Mouse (Mus musculus) CH12.LX (cell line): ENCODE data around the gene Ankrd11. TPM values are rescaled to one million over a fixed set of nuclear protein-coding genes. Genes with fewer than 3 reads are reported as not detected.

Source experiments
- DNase-seq: peaks from one replicate; pipeline ENCODE4 v3.0.0-alpha.2; 2013; ENCODE audit errors: extremely low read depth
- H3K27ac ChIP-seq: 2 replicates; pipeline ENCODE4 v1.5.1; 2012; ENCODE audit warnings: low read depth, mild to moderate bottlenecking, control low read depth, moderate library complexity; ENCODE audit not compliant: insufficient read depth
- H3K27me3 ChIP-seq: replicated peaks from 2 replicates; pipeline ENCODE3; 2012; ENCODE audit warnings: inconsistent platforms
- H3K36me3 ChIP-seq, 2 experiments: replicated peaks in 1 of 2; 2 replicates each; pipeline versions ENCODE3 to v1.6.1; 2012; ENCODE audit warnings: inconsistent platforms in 1 of 2, low read length in 1 of 2, mild to moderate bottlenecking in 1 of 2, mixed read lengths in 1 of 2, moderate library complexity in 1 of 2; ENCODE audit not compliant: control insufficient read depth in 1 of 2, insufficient read depth in 1 of 2
- H3K4me1 ChIP-seq, 2 experiments: 2 replicates each; pipeline ENCODE4 v1.6.1; 2012; ENCODE audit warnings: inconsistent platforms in 1 of 2, moderate library complexity in 1 of 2; ENCODE audit not compliant: insufficient read depth in 2 of 2, control insufficient read depth in 1 of 2
- H3K4me2 ChIP-seq: 2 replicates; pipeline ENCODE4 v1.6.1; 2012; ENCODE audit warnings: low read depth, mild to moderate bottlenecking, control low read depth; ENCODE audit not compliant: poor library complexity, insufficient read depth, severe bottlenecking
- H3K4me3 ChIP-seq, 3 experiments: fragments of 150-350 bp in 1 of 3; sonication (generic) in 1 of 3; replicated peaks in 1 of 3; 2 replicates each; pipeline versions ENCODE3 to v1.5.1; 2011 to 2012; ENCODE audit warnings: low read depth in 2 of 3, low read length in 2 of 3, mild to moderate bottlenecking in 2 of 3, moderate library complexity in 2 of 3, control low read depth in 1 of 3, improper control_type of control experiment in 1 of 3, inconsistent platforms in 1 of 3, mixed read lengths in 1 of 3; ENCODE audit not compliant: poor library complexity in 1 of 3
- H3K79me2 ChIP-seq: replicated peaks from 2 replicates; pipeline ENCODE4 v1.6.1; 2012; ENCODE audit warnings: mild to moderate bottlenecking, moderate library complexity; ENCODE audit not compliant: control insufficient read depth, poor library complexity, insufficient read depth, severe bottlenecking; ENCODE audit errors: extremely low read depth
- H3K9ac ChIP-seq: 2 replicates; pipeline ENCODE4 v1.6.1; 2012; ENCODE audit warnings: low read depth, mild to moderate bottlenecking, control low read depth, moderate library complexity; ENCODE audit not compliant: insufficient read depth
- H3K9me3 ChIP-seq: replicated peaks from 2 replicates; pipeline ENCODE3; 2012; ENCODE audit warnings: low read length, inconsistent platforms, mixed read lengths
- BHLHE40 ChIP-seq: IDR thresholded peaks from 2 replicates; pipeline ENCODE4 v1.6.1; 2011; ENCODE audit warnings: mild to moderate bottlenecking, low read depth, low read length, improper control_type of control experiment
- CHD1 ChIP-seq: IDR thresholded peaks from 2 replicates; pipeline ENCODE4 v1.6.1; 2012; ENCODE audit warnings: low read depth, low read length, improper control_type of control experiment, inconsistent platforms
- CHD2 ChIP-seq: IDR thresholded peaks from 2 replicates; pipeline ENCODE4 v1.6.1; 2011; ENCODE audit warnings: low read length, improper control_type of control experiment
- CTCF ChIP-seq, 2 experiments: IDR thresholded peaks in 1 of 2; conservative IDR thresholded peaks in 1 of 2; 2 replicates each; pipeline ENCODE4 v1.5.1; 2011 to 2012; ENCODE audit warnings: low read depth in 2 of 2, low read length in 2 of 2, improper control_type of control experiment in 1 of 2, inconsistent platforms in 1 of 2, mild to moderate bottlenecking in 1 of 2, moderate library complexity in 1 of 2
- E2F4 ChIP-seq: IDR thresholded peaks from 2 replicates; pipeline ENCODE4 v1.6.1; 2011; ENCODE audit warnings: low read depth, low read length, improper control_type of control experiment; ENCODE audit not compliant: insufficient replicate concordance
- EP300 ChIP-seq: IDR thresholded peaks from 2 replicates; pipeline ENCODE4 v1.6.1; 2011; ENCODE audit warnings: low read length, improper control_type of control experiment
- HCFC1 ChIP-seq: IDR thresholded peaks from 2 replicates; pipeline ENCODE4 v1.6.1; 2012; ENCODE audit warnings: low read depth, mild to moderate bottlenecking, inconsistent platforms, low read length, improper control_type of control experiment
- JUN ChIP-seq: IDR thresholded peaks from 2 replicates; pipeline ENCODE4 v1.6.1; 2011; ENCODE audit warnings: low read depth, mild to moderate bottlenecking, low read length, improper control_type of control experiment, moderate library complexity; ENCODE audit not compliant: insufficient read depth
- JUND ChIP-seq: conservative IDR thresholded peaks from 2 replicates; pipeline ENCODE4 v1.6.1; 2011; ENCODE audit warnings: low read depth, low read length, improper control_type of control experiment
- MYC ChIP-seq: IDR thresholded peaks from 2 replicates; pipeline ENCODE4 v1.6.1; 2011; ENCODE audit warnings: low read depth, mild to moderate bottlenecking, improper control_type of control experiment, low read length
- NRF1 ChIP-seq: IDR thresholded peaks from 2 replicates; pipeline ENCODE4 v1.6.1; 2014; ENCODE audit warnings: low read depth, mild to moderate bottlenecking, inconsistent platforms, low read length, improper control_type of control experiment, moderate library complexity
- PAX5 ChIP-seq: IDR thresholded peaks from 2 replicates; pipeline ENCODE4 v1.6.1; 2012; ENCODE audit warnings: low read length, inconsistent platforms, mixed read lengths
- RAD21 ChIP-seq: IDR thresholded peaks from 2 replicates; pipeline ENCODE4 v1.6.1; 2011; ENCODE audit warnings: low read depth, mild to moderate bottlenecking, low read length, improper control_type of control experiment, moderate library complexity
- RCOR1 ChIP-seq: conservative IDR thresholded peaks from 2 replicates; pipeline ENCODE4 v1.6.1; 2012; ENCODE audit warnings: low read depth, mild to moderate bottlenecking, inconsistent platforms, low read length, improper control_type of control experiment
- SMC3 ChIP-seq: IDR thresholded peaks from 2 replicates; pipeline ENCODE4 v1.6.1; 2011; ENCODE audit warnings: low read depth, low read length, improper control_type of control experiment
- TBP ChIP-seq: conservative IDR thresholded peaks from 2 replicates; pipeline ENCODE4 v1.6.1; 2011; ENCODE audit warnings: low read depth, low read length, improper control_type of control experiment
- TCF12 ChIP-seq: IDR thresholded peaks from 2 replicates; pipeline ENCODE4 v1.6.1; 2014; ENCODE audit warnings: low read depth, mild to moderate bottlenecking, inconsistent platforms, low read length, improper control_type of control experiment
- USF1 ChIP-seq: IDR thresholded peaks from 2 replicates; pipeline ENCODE4 v1.6.1; 2014; ENCODE audit warnings: low read depth, mild to moderate bottlenecking, inconsistent platforms, low read length, improper control_type of control experiment
- ZKSCAN1 ChIP-seq: IDR thresholded peaks from 2 replicates; pipeline ENCODE4 v1.6.1; 2012; ENCODE audit warnings: low read depth, inconsistent platforms, low read length, improper control_type of control experiment, borderline replicate concordance
- ZNF384 ChIP-seq: IDR thresholded peaks from 2 replicates; pipeline ENCODE4 v1.6.1; 2012; ENCODE audit warnings: low read depth, low read length, improper control_type of control experiment, inconsistent platforms
- dilution Hi-C: fragments of 300-500 bp; cut with MboI; formaldehyde crosslinking; loops from 2 replicates; pipeline ENCODE4 v1.14.3; 2020; ENCODE audit warnings: low sequenced_read_pairs; ENCODE audit not compliant: extremely low pct_unique_long_range_greater_than_20kb, extremely low pct_ligation_motif_present
- in situ Hi-C: fragments of 300-500 bp; cut with MboI; formaldehyde crosslinking; loops from 3 replicates; pipeline ENCODE4 v1.14.3; 2019; ENCODE audit warnings: low sequenced_read_pairs, low pct_ligation_motif_present, low pct_unique_long_range_greater_than_20kb, mixed read lengths
- polyA plus RNA-seq: library from polyadenylated mRNA; unstranded; fragments of >175 nt; gene quantifications from 2 replicates; pipeline ENCODE4 v1.2.1, GENCODE M21; 2012; ENCODE audit warnings: low read depth; ENCODE audit not compliant: insufficient read length
- total RNA-seq, 2 experiments: library from RNA; depleted of rRNA; stranded (reverse); fragments of 300-350 nt in 1 of 2; fragments of >200 nt in 1 of 2; gene quantifications; 2 replicates each; pipeline ENCODE4 v1.2.3; 2012 to 2014

The Ankrd11 gene
- total and polyA plus RNA-seq, 3 experiments, result 37.4 to 74.9 (median 60.7) TPM

DNA sequence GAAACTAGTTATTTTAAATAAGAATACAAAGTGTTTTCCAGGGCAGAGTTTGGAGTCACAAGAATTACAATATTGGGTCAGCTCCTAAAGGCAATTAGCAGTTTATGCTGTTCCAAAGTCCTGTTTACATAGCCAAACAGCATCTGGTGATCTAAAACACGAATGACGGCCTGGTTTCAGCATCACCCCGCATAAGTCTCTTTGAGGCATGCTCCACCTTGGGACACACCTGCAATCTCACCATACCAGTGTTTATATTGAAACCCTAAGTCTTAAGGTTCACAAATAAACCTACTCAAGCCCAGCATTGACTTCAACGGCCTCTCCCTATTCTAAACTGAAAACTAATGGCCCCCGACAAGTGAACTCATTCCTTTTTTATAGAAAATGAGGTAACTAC, 81.8 kb downstream of the Ankrd11 start:
- dilution Hi-C loops, result no loop called here
- H3K9ac ChIP-seq, result no peak overlapping the region
- no peaks in the 10 kb centered on the region for H3K27me3 ChIP-seq
- H3K4me1 ChIP-seq, result peaks cover 11 to 74% of the 10 kb centered on the region in 2 experiments
- H3K79me2 ChIP-seq, result peaks cover 90% of the 10 kb centered on the region
- in situ Hi-C loops, result no loop called here
- peaks cover 16 to 68% of the 10 kb centered on the region in 2 experiments for H3K36me3 ChIP-seq
- no peak for TF ChIP-seq JUND
- DNase-seq, result no peak
- H3K4me2 ChIP-seq, result no peak overlapping the region
- H3K9me3 ChIP-seq, result no peaks in the 10 kb centered on the region
- H3K27ac ChIP-seq, result no peak overlapping the region
- H3K4me3 ChIP-seq, result no peak overlapping the region

DNA sequence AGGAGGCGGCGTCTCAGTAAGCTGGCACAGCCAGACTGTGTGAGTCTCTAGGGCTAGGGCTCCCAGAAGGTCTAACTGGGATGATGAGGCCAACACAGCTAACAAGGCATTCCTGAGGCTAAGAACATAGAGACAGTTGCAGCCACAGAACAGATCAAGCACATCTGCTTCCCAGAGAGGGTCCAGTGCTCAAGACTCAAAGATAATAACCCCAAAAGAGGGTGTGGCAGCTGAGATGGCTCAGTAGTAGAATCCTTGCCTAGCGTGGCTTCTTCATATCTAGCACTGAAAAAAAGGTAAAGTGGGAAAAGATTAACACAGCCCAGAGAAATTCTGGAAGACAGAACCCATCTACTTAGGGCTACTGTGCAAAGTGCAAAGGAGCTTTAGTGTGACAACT, 86.1 kb downstream of the Ankrd11 start:
- H3K9ac ChIP-seq, result no peak overlapping the region
- TF ChIP-seq TCF12 (no peak), ZKSCAN1 (no peak), CHD1 (no peak), CHD2 (no peak), JUND (no peak), RCOR1 (no peak), RAD21 (no peak), SMC3 (no peak), E2F4 (no peak), MYC (no peak), USF1 (no peak)
- H3K36me3 ChIP-seq, result peaks cover 11 to 70% of the 10 kb centered on the region in 2 experiments
- DNase-seq, result no peak
- H3K9me3 ChIP-seq, result no peaks in the 10 kb centered on the region
- H3K4me3 ChIP-seq, result no peak overlapping the region
- dilution Hi-C loops (no loop called here), in situ Hi-C loops (no loop called here)
- H3K4me2 ChIP-seq, result no peak overlapping the region
- no peak overlapping the region for H3K27ac ChIP-seq
- H3K4me1 ChIP-seq, result peaks cover 21 to 76% of the 10 kb centered on the region in 2 experiments
- H3K79me2 ChIP-seq, result peaks cover 86% of the 10 kb centered on the region
- no peaks in the 10 kb centered on the region for H3K27me3 ChIP-seq

DNA sequence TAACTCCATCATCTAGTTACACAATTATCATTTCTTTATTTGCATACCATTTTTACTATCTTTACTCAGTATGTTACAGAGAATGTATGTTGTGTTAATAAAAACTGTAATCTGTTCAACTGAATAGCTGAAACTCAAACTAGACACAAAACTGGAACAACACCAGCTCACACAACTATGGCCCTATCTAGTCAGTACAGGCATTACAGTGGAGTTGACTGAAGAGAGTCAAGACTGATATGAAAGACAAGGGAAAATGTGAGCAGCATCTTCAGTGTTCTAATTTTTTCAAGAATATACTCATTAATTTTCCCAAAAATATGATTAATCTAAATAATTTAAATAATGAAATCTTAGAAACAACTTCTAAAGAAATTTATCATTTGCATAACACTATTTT, 86.9 kb downstream of the Ankrd11 start:
- Histone ChIP-seq H3K4me3 (no peak overlapping the region), H3K27ac (no peak overlapping the region), H3K9ac (no peak overlapping the region), H3K4me2 (no peak overlapping the region), H3K9me3 (no peaks in the 10 kb centered on the region), H3K27me3 (no peaks in the 10 kb centered on the region), H3K36me3 (peaks cover 8 to 71% of the 10 kb centered on the region in 2 experiments), H3K79me2 (peaks cover 86% of the 10 kb centered on the region), H3K4me1 (peaks cover 19 to 75% of the 10 kb centered on the region in 2 experiments)
- in situ Hi-C loops, result no loop called here
- dilution Hi-C loops, result no loop called here
- TF ChIP-seq ZNF384 (no peak), JUN (no peak), TCF12 (no peak), EP300 (no peak), HCFC1 (no peak), CHD2 (no peak), BHLHE40 (no peak), NRF1 (no peak), CTCF (conservative IDR thresholded peaks at IDR 0.05 in 1 of 2, IDR thresholded peaks at IDR 0.05 in 1 of 2; ENCODE audit: low read depth in 2 of 2, low read length in 2 of 2) (no peak), PAX5 (no peak), TBP (no peak)
- DNase-seq, result no peak
